Mouse (Mus musculus) layer of hippocampus, adult 18-20 months (tissue): ENCODE results near the gene Ube2u. TPM values are rescaled to one million over a fixed set of nuclear protein-coding genes. Genes with fewer than 3 reads are reported as not detected.

Experiments used
- DNase-seq, 2 experiments: peaks; one replicate each; pipeline ENCODE4 v3.0.0; 2022; ENCODE audit warnings: low spot score in 2 of 2
- total RNA-seq, 2 experiments: library from RNA; stranded (reverse); gene quantifications; 2 replicates each; pipeline ENCODE4 v1.2.3; 2021

Gene Ube2u
- total RNA-seq, 2 experiments from 2014 or later, result not detected

DNA sequence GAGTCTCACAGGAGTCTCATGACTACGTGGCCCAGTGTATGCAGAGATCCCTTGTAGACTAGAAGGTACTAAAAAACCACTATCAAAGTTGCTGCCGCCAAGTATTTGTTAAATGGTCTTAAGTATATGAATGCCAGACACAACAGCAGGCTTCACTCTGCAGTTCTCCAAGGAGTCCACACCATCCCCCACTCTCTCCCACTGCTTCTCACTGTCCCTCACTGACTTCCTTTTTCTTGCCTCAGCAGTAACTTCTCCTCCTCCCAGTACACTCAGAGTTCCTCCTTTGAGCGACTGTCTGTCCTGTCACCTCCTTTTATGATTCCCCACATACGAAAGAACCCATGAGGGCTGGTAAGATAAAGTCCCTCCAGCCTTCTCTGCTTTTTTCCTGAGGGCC, 69.3 kb downstream of the Ube2u start:
- no peak for DNase-seq

DNA sequence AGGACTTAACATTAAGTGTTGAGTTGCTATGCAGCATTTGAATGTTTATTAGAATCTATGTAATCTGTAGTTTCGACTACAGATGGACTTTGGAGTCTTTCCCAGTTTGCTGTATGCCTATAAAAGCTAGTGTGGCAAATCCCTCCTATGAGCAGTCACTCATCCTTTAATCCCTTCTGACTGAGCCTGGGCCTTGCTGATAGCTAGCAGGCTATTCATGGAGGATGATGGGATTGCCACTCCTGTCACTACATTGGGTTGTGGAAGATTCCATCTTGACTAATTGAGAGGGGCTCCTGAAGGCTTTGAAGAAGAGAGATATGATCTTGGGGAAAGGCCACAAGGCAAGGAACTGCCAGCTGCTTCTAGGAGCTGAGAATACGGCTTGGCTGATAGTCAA, 74.6 kb downstream of the Ube2u start:
- DNase-seq, result no peak

DNA sequence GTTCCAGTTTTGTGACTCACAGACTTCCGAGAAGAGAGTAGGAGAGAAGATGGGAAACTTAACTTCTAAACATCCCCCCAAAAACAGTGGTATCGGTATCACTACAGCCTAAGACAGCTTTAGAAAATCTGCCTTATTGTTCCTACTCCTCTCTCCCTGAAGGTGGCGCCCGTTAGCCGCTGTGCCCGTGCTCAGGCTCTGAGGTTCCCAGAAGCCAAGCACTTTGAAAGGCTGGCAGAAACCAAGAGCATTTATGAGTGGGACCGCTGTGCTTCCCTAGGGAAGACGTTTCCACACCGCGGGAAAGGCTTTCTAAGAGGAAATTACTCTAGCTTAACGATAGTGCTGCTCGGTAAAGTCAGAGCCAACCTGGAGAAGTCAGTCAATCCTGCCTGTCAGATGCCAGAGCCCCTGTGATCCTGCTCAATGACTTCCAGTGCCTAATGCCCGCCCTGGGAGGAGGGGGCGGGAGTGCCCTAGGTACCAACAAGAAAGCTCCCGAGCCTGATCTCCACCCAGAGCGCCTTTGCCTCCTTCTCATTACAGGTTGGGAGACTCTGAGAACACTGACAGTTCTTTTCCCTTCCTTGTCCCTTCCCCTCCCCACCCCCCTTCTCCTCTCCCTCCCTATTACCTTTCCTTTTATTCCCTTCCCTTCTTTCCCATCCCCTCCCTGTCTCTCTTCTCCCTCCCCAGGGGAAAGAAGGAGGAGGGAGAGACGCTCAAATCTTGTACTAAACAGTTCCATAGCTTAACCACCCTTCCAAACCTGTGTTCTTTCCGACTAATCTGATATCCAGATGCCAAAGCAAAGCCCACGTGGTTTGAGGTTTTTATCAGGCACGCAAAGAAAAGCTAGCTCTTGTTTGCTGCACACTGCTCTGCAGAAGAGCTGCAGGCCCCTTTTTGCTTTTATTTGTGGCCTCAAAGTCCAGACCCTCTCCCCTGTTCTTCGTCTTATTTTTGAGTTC, 109.9 kb downstream of the Ube2u start:
- DNase-seq, result peak; percentile 80 to 92

DNA sequence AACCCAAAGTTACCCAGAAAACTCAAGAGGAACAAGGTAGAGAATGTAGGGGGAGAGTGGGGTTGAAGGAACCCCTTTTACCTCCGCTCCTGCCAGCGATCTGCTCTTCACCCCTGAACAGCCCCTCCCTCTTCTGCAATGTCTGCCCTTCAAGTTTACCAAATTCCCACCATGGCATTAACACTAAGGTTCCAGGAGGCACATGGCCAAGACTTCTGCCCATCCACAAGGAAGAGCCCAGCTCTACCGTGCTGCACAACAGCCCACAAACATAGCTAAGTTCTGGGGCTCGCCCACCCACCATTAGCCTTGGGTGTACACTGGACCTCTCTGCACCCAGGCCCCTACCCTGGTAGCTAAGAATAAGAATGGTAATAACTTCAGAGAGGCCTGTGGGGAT, 117.1 kb downstream of the Ube2u start:
- no peak for DNase-seq

DNA sequence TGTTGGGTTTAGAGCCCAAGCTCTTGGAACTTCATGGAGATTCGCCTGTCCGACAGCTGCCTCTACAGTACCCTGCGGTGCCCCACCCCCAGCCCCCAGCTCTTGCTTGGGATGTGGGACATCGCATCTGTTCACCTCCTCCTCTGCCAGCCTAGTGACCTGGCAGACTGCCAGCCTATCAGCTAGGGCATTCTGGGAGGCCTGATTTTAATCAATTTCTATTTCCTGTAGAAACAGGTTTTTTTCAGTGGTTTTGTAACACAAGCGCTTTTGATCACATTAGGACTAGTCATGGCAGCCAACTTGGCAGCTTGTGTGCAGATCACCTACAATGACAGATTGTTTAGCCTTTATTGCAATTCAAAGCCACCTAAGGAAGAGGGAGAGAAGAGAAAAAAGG, 118.0 kb downstream of the Ube2u start:
- DNase-seq, result peak; percentile 35 to 65

DNA sequence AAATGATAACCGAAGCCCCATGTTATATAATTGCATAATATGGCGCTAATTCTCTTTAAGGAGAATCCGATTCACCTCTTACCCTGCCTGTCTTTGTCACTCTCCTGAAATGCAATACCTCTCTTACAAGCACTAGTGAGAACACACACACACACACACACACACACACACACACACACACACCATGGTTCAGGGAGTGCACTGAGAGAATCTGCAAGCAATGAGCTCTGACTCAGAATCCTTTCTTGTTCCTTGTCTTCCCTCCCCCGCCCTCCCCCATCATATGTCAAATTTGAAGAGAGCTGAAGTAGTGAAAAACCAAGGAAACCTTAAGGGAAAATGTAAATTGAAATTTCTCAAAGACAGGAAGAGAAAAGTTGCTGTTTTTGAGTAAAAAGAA, 118.4 kb downstream of the Ube2u start:
- peak in 1 of 2 experiments; percentile 17 for DNase-seq
